Comparison of ENCODE assay signal across 31 mouse cellular contexts in genomic region chr3:60025417-60025816, GRCm38 (mm10). TPM values are rescaled to one million over a fixed set of nuclear protein-coding genes. Genes with fewer than 3 reads are reported as not detected.
DNase-seq lines count a peak whose midpoint lies in the region; ATAC-seq and TF ChIP-seq lines count a peak whose summit lies in the region.
"Had no signal": no experiment of that assay in that cellular context is flagged by ENCODE, and none has a peak within 500 bp of the region (broad histone marks: within the 10 kb centered on the region; RNA-seq: fewer than 3 reads in every experiment).

Gene Aadac, plus strand, starts transcription at chr3:60025717.

- H3K27ac ChIP-seq in kidney, embryonic 15.5 days: no peak within 1 kb of the TSS
- H3K27ac ChIP-seq in intestine, embryonic 15.5 days: no peak within 1 kb of the TSS
- no peak within 1 kb of the TSS for H3K27ac ChIP-seq in liver, embryonic 12.5 days
- H3K27ac ChIP-seq in small intestine, adult 2 months (ENCODE audit: insufficient read depth, low read depth, low read length): no peak within 1 kb of the TSS
- H3K27ac ChIP-seq in midbrain, postnatal 0 days (ENCODE audit: low read depth, low read length): no peak within 1 kb of the TSS
- H3K27ac ChIP-seq: embryonic facial prominence, embryonic 10.5 days; neural tube, embryonic 15.5 days had no signal

- TF ChIP-seq CTCF in small intestine, adult 2 months (IDR thresholded peaks at IDR 0.05; ENCODE audit: extremely low read depth, insufficient read length, insufficient replicate concordance, low read depth, low read length): no peak
- TF ChIP-seq CTCF in midbrain, postnatal 0 days (IDR thresholded peaks at IDR 0.05): no peak

- H3K27me3 ChIP-seq in kidney, embryonic 15.5 days: no peaks in the 10 kb centered on the region
- no peaks in the 10 kb centered on the region for H3K27me3 ChIP-seq in intestine, embryonic 15.5 days (replicated peaks)
- no peaks in the 10 kb centered on the region for H3K27me3 ChIP-seq in liver, embryonic 12.5 days (replicated peaks)
- H3K27me3 ChIP-seq in small intestine, adult 2 months (ENCODE audit: control insufficient read depth, insufficient read depth, low read length): no peaks in the 10 kb centered on the region
- H3K27me3 ChIP-seq in midbrain, postnatal 0 days (ENCODE audit: insufficient read depth, low read length): no peaks in the 10 kb centered on the region
- H3K27me3 ChIP-seq: CH12.LX; neural tube, embryonic 15.5 days; Patski had no signal

- no peak within 1 kb of the TSS for H3K9ac ChIP-seq in kidney, embryonic 15.5 days
- no peak within 1 kb of the TSS for H3K9ac ChIP-seq in intestine, embryonic 15.5 days
- H3K9ac ChIP-seq in liver, embryonic 12.5 days: no peak within 1 kb of the TSS
- H3K9ac ChIP-seq in midbrain, postnatal 0 days (replicated peaks; ENCODE audit: low read length, poor library complexity, severe bottlenecking): no peak within 1 kb of the TSS
- H3K9ac ChIP-seq: forebrain, postnatal 0 days; neural tube, embryonic 15.5 days had no signal

- H3K4me1 ChIP-seq in kidney, embryonic 15.5 days: no peaks in the 10 kb centered on the region
- no peaks in the 10 kb centered on the region for H3K4me1 ChIP-seq in intestine, embryonic 15.5 days (replicated peaks)
- H3K4me1 ChIP-seq in liver, embryonic 12.5 days: no peaks in the 10 kb centered on the region
- H3K4me1 ChIP-seq in small intestine, adult 2 months (ENCODE audit: control insufficient read depth, insufficient read depth, insufficient read length, low read length): no peaks in the 10 kb centered on the region
- no peaks in the 10 kb centered on the region for H3K4me1 ChIP-seq in midbrain, postnatal 0 days (ENCODE audit: insufficient read depth, low read length)
- H3K4me1 ChIP-seq: embryonic facial prominence, embryonic 10.5 days; neural tube, embryonic 15.5 days had no signal

- H3K4me3 ChIP-seq in kidney, embryonic 15.5 days (replicated peaks): no peak within 1 kb of the TSS
- H3K4me3 ChIP-seq in intestine, embryonic 15.5 days (replicated peaks): no peak within 1 kb of the TSS
- H3K4me3 ChIP-seq in liver, embryonic 12.5 days: no peak within 1 kb of the TSS
- H3K4me3 ChIP-seq in small intestine, adult 2 months (ENCODE audit: low read depth, low read length): no peak within 1 kb of the TSS
- H3K4me3 ChIP-seq in midbrain, postnatal 0 days (ENCODE audit: low read depth, low read length): no peak within 1 kb of the TSS
- H3K4me3 ChIP-seq: embryonic facial prominence, embryonic 10.5 days; neural tube, embryonic 15.5 days had no signal

- no peaks in the 10 kb centered on the region for H3K9me3 ChIP-seq in kidney, embryonic 15.5 days (replicated peaks)
- no peaks in the 10 kb centered on the region for H3K9me3 ChIP-seq in intestine, embryonic 15.5 days
- H3K9me3 ChIP-seq in liver, embryonic 12.5 days (replicated peaks): no peaks in the 10 kb centered on the region
- no peaks in the 10 kb centered on the region for H3K9me3 ChIP-seq in midbrain, postnatal 0 days (ENCODE audit: low read length)
- H3K9me3 ChIP-seq: embryonic facial prominence, embryonic 10.5 days; G1E; neural tube, embryonic 15.5 days had no signal

- H3K4me2 ChIP-seq in kidney, embryonic 15.5 days: no peak within 1 kb of the TSS
- H3K4me2 ChIP-seq in intestine, embryonic 15.5 days (replicated peaks): no peak within 1 kb of the TSS
- H3K4me2 ChIP-seq in liver, embryonic 12.5 days: no peak within 1 kb of the TSS
- no peak within 1 kb of the TSS for H3K4me2 ChIP-seq in midbrain, postnatal 0 days (ENCODE audit: low read depth, low read length, poor library complexity, severe bottlenecking)
- H3K4me2 ChIP-seq: heart, embryonic 11.5 days; midbrain, embryonic 11.5 days; neural tube, embryonic 15.5 days had no signal

- ATAC-seq in kidney, embryonic 15.5 days (replicated peaks; ENCODE audit: low FRiP score): no peak
- ATAC-seq in intestine, embryonic 15.5 days: no peak
- no peak for ATAC-seq in liver, embryonic 12.5 days
- ATAC-seq in midbrain, postnatal 0 days (ENCODE audit: low FRiP score): no peak
- ATAC-seq: forebrain, postnatal 0 days; hindbrain, embryonic 16.5 days; Patski had no signal

- H3K36me3 ChIP-seq in kidney, embryonic 15.5 days: no peaks in the 10 kb centered on the region
- H3K36me3 ChIP-seq in intestine, embryonic 15.5 days: no peaks in the 10 kb centered on the region
- H3K36me3 ChIP-seq in liver, embryonic 12.5 days: no peaks in the 10 kb centered on the region
- no peaks in the 10 kb centered on the region for H3K36me3 ChIP-seq in small intestine, adult 2 months (ENCODE audit: control insufficient read depth, insufficient read depth, low read length)
- no peaks in the 10 kb centered on the region for H3K36me3 ChIP-seq in midbrain, postnatal 0 days (ENCODE audit: insufficient read depth, low read length)
- H3K36me3 ChIP-seq: embryonic facial prominence, embryonic 10.5 days; G1E; neural tube, embryonic 15.5 days had no signal

- 79% methylated on average over 1 of the region's 1 CpGs for WGBS in kidney, embryonic 15.5 days
- 78% methylated on average over 1 of the region's 1 CpGs for WGBS in intestine, embryonic 15.5 days
- 55% methylated on average over 1 of the region's 1 CpGs for WGBS in liver, embryonic 12.5 days (ENCODE audit: insufficient replicate concordance)
- 89% methylated on average over 1 of the region's 1 CpGs for WGBS in small intestine, adult 2 months
- 79% methylated on average over 1 of the region's 1 CpGs for WGBS in midbrain, postnatal 0 days

- no peak for TF ChIP-seq POLR2A in small intestine, adult 2 months (IDR thresholded peaks at IDR 0.05; ENCODE audit: low read depth, low read length)

- DNase-seq in kidney, postnatal 4 days: no peak
- no peak for DNase-seq in midbrain, postnatal 0 days (ENCODE audit: low spot score)
- no peak for DNase-seq in left cerebral cortex, adult 8-10 months (ENCODE audit: low spot score in 2 of 2)
- DNase-seq: cerebellum, adult 9-10 months; forebrain, postnatal 0 days; gastrocnemius, postnatal 14 days; heart, adult 11 months; kidney, adult 9 months; lung, adult 2 months; lung, postnatal 14 days; right cerebral cortex, adult 18-20 months; right cerebral cortex, postnatal 4 days had no signal

RNA-seq across cellular contexts. Expression of gene Aadac, which starts in this region (rescaled TPM):
- 22.1 and 28.3 TPM in 2 replicates for polyA plus RNA-seq in kidney, embryonic 15.5 days (2015; fragmentation: Nextera tagmentation; extraction: Ambion mirVana)
- polyA plus RNA-seq in intestine, embryonic 15.5 days (2015; fragmentation: Nextera tagmentation; extraction: Ambion mirVana): 152 and 158 TPM in 2 replicates
- 85.9 and 86.6 TPM in 2 replicates for polyA plus RNA-seq in liver, embryonic 12.5 days (2016; fragmentation: Nextera tagmentation; extraction: Ambion mirVana)
- 9.2 and 11.0 TPM in 2 replicates for polyA plus RNA-seq in small intestine, adult 2 months (2012; rRNA removed)
- 0.19 TPM in 1 of 2 replicates, not detected in the other for total RNA-seq in midbrain, postnatal 0 days (2014; rRNA removed)
- polyA plus RNA-seq in midbrain, postnatal 0 days (2015; fragmentation: Nextera tagmentation; extraction: Ambion mirVana): not detected in 2 replicates
- total RNA-seq in left cerebral cortex, adult 8-10 months (2022): not detected
- total RNA-seq: adrenal gland, adult 18-20 months; CH12.LX; forebrain, postnatal 0 days; G1E; gastrocnemius, postnatal 14 days; hematopoietic stem cell, adult 5-6 weeks; layer of hippocampus, postnatal 25 days; left cerebral cortex, postnatal 10 days; megakaryocyte progenitor cell, adult 5-6 weeks had no signal
- polyA plus RNA-seq: embryonic facial prominence, embryonic 10.5 days; forebrain, postnatal 0 days; G1E; hindbrain, embryonic 16.5 days; limb, embryonic 11.5 days; midbrain, embryonic 11.5 days; Patski; urinary bladder, adult 2 months had no signal

Comparison
In these comparisons a context has a peak if more than half of its experiments do, and no peak if none do; other contexts are left out.
1. RNA of gene Aadac (polyA plus RNA-seq): 152 to 158 TPM in intestine, embryonic 15.5 days, 85.9 to 86.6 TPM in liver, embryonic 12.5 days, 22.1 to 28.3 TPM in kidney, embryonic 15.5 days and 9.2 to 11.0 TPM in small intestine, adult 2 months; not detected in midbrain, postnatal 0 days; every median in the first group is over 10 times any median in the second.